Mouse (Mus musculus): ENCODE results near the gene Palm3. TPM values are rescaled to one million over a fixed set of nuclear protein-coding genes. Genes with fewer than 3 reads are reported as not detected.
A peak's percentile ranks its signal among the peaks of the same experiment; 100 is the strongest.
"Not testable (repeated sequence)": the region's sequence is repeated elsewhere in the genome, so short reads cannot be mapped to it uniquely, and the experiment has no call there.

The Palm3 gene
- polyA plus RNA-seq, 1 experiment, result 0.49 TPM

GRCm38 (mm10) chr8:83997511-83998141 lies 23.6 kb upstream of the Palm3 start, which contains the start of gene Samd1:
Gene Samd1, plus strand, starts transcription at chr8:83997672.
- DNase-seq (ENCODE audit: low read depth), result no peak

- DNase-seq (ENCODE audit: low read depth), result no peak
These were observed 22.8 kb upstream of the Palm3 start for GRCm38 (mm10) chr8:83998231-83999056.

GRCm38 (mm10) chr8:83999057-83999705 lies 22.1 kb upstream of the Palm3 start:
- no peak for DNase-seq (ENCODE audit: low read depth)

GRCm38 (mm10) chr8:83999825-84000224 lies 21.4 kb upstream of the Palm3 start:
- DNase-seq (ENCODE audit: low read depth), result no peak

- DNase-seq (ENCODE audit: low read depth), result no peak
These were observed 19.8 kb upstream of the Palm3 start, which contains the start of gene 1700067K01Rik for GRCm38 (mm10) chr8:84001281-84002000. Gene 1700067K01Rik, plus strand, starts transcription at chr8:84001502.

GRCm38 (mm10) chr8:84002957-84003611 lies 18.2 kb upstream of the Palm3 start:
- DNase-seq (ENCODE audit: low read depth), result no peak

GRCm38 (mm10) chr8:84003612-84004246 lies 17.5 kb upstream of the Palm3 start:
- DNase-seq (ENCODE audit: low read depth), result no peak

- peak; percentile 54 for DNase-seq (ENCODE audit: low read depth)
These were observed 16.6 kb upstream of the Palm3 start for GRCm38 (mm10) chr8:84004533-84005201.

GRCm38 (mm10) chr8:84005502-84005901 lies 15.8 kb upstream of the Palm3 start:
- not testable (repeated sequence) for DNase-seq (ENCODE audit: low read depth)

GRCm38 (mm10) chr8:84008362-84008761 lies 12.9 kb upstream of the Palm3 start:
- DNase-seq (ENCODE audit: low read depth), result no peak

- DNase-seq (ENCODE audit: low read depth), result no peak
These were observed 11.4 kb upstream of the Palm3 start for GRCm38 (mm10) chr8:84009876-84010275.

GRCm38 (mm10) chr8:84010625-84011611 lies 10.4 kb upstream of the Palm3 start:
- no peak for DNase-seq (ENCODE audit: low read depth)

- DNase-seq (ENCODE audit: low read depth), result no peak
These were observed 9.4 kb upstream of the Palm3 start, which contains the start of gene 2210011C24Rik for GRCm38 (mm10) chr8:84011705-84012498. Gene 2210011C24Rik, minus strand, starts transcription at chr8:84012171.

GRCm38 (mm10) chr8:84012499-84013165 lies 8.6 kb upstream of the Palm3 start:
- no peak for DNase-seq (ENCODE audit: low read depth)

GRCm38 (mm10) chr8:84015833-84016232 lies 5.4 kb upstream of the Palm3 start:
- DNase-seq (ENCODE audit: low read depth), result no peak

- DNase-seq (ENCODE audit: low read depth), result no peak
These were observed 1.5 kb upstream of the Palm3 start for GRCm38 (mm10) chr8:84019738-84020137.

- DNase-seq (ENCODE audit: low read depth), result no peak
These were observed 298 bp downstream of the Palm3 start for GRCm38 (mm10) chr8:84021569-84021968.

All from gonadal fat pad, adult 2 months (tissue).